Mouse (Mus musculus) megakaryocyte, embryonic 14.5 days (primary cell): ENCODE results near the gene Mettl8. TPM values are rescaled to one million over a fixed set of nuclear protein-coding genes. Genes with fewer than 3 reads are reported as not detected.

Source experiments
- H3K27me3 ChIP-seq: replicated peaks from 2 replicates; pipeline ENCODE3; 2012; ENCODE audit warnings: inconsistent platforms
- H3K36me3 ChIP-seq: replicated peaks from 2 replicates; pipeline ENCODE3; 2012; ENCODE audit warnings: low read length, inconsistent platforms, mixed read lengths
- H3K4me1 ChIP-seq: 2 replicates; pipeline ENCODE4 v1.6.1; 2012; ENCODE audit warnings: inconsistent platforms
- H3K4me3 ChIP-seq: replicated peaks from 2 replicates; pipeline ENCODE3; 2012; ENCODE audit warnings: moderate library complexity, mild to moderate bottlenecking, inconsistent platforms
- H3K9me3 ChIP-seq: 2 replicates; pipeline ENCODE4 v1.6.1; 2012; ENCODE audit warnings: inconsistent platforms
- FLI1 ChIP-seq: IDR thresholded peaks from 2 replicates; pipeline ENCODE4 v1.6.1; 2012; ENCODE audit warnings: low read length, inconsistent platforms, mixed read lengths
- GATA1 ChIP-seq: IDR thresholded peaks from 3 replicates; pipeline ENCODE4 v1.6.1; 2012; ENCODE audit warnings: mixed read lengths, low read length, inconsistent platforms, borderline replicate concordance
- polyA plus RNA-seq: library from polyadenylated mRNA; stranded (reverse); fragments of >175 nt; gene quantifications from 2 replicates; pipeline ENCODE4 v1.2.3, GENCODE M21; 2012; ENCODE audit warnings: low replicate concordance; ENCODE audit not compliant: insufficient read depth

Mettl8 gene
- polyA plus RNA-seq, 1 experiment: 8.6 TPM

DNA sequence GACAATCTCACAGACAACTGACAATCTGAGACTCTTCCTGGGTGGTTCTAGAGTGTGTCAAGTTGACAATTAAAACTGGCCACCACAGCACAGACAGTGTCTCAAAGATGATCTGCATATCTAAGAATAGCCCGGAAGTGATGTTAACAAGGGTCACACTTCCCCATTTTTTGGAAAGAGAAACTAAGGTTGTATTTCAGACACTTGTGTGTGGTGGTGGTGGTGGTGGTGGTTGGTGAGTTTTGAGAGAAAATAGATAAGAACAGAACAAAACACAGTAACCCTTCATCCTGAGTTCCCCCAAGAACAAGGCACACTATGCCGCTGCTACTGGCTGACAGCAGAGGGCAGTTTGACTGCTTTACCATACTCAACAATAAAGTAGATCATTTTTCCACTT lies 90.6 kb downstream of the Mettl8 start:
- peaks cover 9% of the 10 kb centered on the region; the same call in 1 of the 2 replicates for H3K9me3 ChIP-seq
- peaks cover 55% of the 10 kb centered on the region for H3K4me1 ChIP-seq
- no peak overlapping the region for H3K4me3 ChIP-seq
- peaks cover 33% of the 10 kb centered on the region for H3K36me3 ChIP-seq
- no peaks in the 10 kb centered on the region for H3K27me3 ChIP-seq
- TF ChIP-seq FLI1: no peak
- no peak for TF ChIP-seq GATA1

DNA sequence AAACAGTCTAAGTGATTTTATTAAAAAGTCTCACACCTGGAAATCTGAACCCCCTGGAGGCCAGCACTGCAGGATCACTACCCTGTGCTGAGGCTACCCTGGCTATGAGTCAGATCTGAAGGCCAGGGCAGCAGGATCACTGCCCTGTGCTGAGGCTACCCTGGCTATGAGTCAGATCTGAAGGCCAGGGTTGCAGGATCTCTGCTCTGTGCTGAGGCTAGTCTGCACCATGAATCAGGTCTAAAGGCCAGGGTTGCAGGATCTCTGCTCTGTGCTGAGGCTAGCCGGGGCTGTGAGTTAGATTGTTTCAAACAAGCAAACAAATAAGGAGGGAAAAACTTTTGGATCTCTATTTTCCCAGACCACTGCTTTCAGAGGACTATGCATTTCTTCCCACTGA lies 92.5 kb downstream of the Mettl8 start:
- peaks cover 9% of the 10 kb centered on the region; the same call in 1 of the 2 replicates for H3K9me3 ChIP-seq
- H3K4me1 ChIP-seq: peaks cover 48% of the 10 kb centered on the region
- TF ChIP-seq FLI1 (no peak), GATA1 (no peak)
- peaks cover 32% of the 10 kb centered on the region for H3K36me3 ChIP-seq
- H3K27me3 ChIP-seq: no peaks in the 10 kb centered on the region
- no peak overlapping the region for H3K4me3 ChIP-seq

GRCm38 (mm10) chr2:70961086-70961941 lies 94.1 kb downstream of the Mettl8 start:
- Histone ChIP-seq H3K36me3 (peaks cover 27% of the 10 kb centered on the region), H3K9me3 (peaks cover 9% of the 10 kb centered on the region; the same call in 1 of the 2 replicates), H3K4me1 (peaks cover 35% of the 10 kb centered on the region), H3K27me3 (no peaks in the 10 kb centered on the region), H3K4me3 (no peak overlapping the region)
- TF ChIP-seq FLI1 (no peak), GATA1 (no peak)

- Histone ChIP-seq H3K36me3 (peaks cover 17% of the 10 kb centered on the region), H3K4me1 (peaks cover 23% of the 10 kb centered on the region), H3K27me3 (no peaks in the 10 kb centered on the region), H3K4me3 (no peak overlapping the region), H3K9me3 (peaks cover 11% of the 10 kb centered on the region; the same call in 1 of the 2 replicates)
- TF ChIP-seq GATA1 (no peak), FLI1 (no peak)
These were observed 95.3 kb downstream of the Mettl8 start for GRCm38 (mm10) chr2:70960090-70960489.

GRCm38 (mm10) chr2:70959337-70959736 lies 96.0 kb downstream of the Mettl8 start:
- H3K9me3 ChIP-seq: peaks cover 9% of the 10 kb centered on the region; the same call in 1 of the 2 replicates
- peaks cover 15% of the 10 kb centered on the region for H3K4me1 ChIP-seq
- no peaks in the 10 kb centered on the region for H3K27me3 ChIP-seq
- peaks cover 10% of the 10 kb centered on the region for H3K36me3 ChIP-seq
- no peak overlapping the region for H3K4me3 ChIP-seq
- TF ChIP-seq GATA1: no peak
- TF ChIP-seq FLI1: no peak

GRCm38 (mm10) chr2:70958536-70958935 lies 96.8 kb downstream of the Mettl8 start:
- no peak for TF ChIP-seq FLI1
- TF ChIP-seq GATA1: no peak
- H3K4me1 ChIP-seq: peaks cover 16% of the 10 kb centered on the region
- H3K4me3 ChIP-seq: no peak overlapping the region
- no peaks in the 10 kb centered on the region for H3K27me3 ChIP-seq
- H3K9me3 ChIP-seq: peaks cover 2% of the 10 kb centered on the region; the same call in 1 of the 2 replicates
- peaks cover 2% of the 10 kb centered on the region for H3K36me3 ChIP-seq

GRCm38 (mm10) chr2:70953616-70954015 lies 101.8 kb downstream of the Mettl8 start:
- no peak overlapping the region for H3K4me3 ChIP-seq
- peaks cover 2% of the 10 kb centered on the region; the same call in 1 of the 2 replicates for H3K9me3 ChIP-seq
- peaks cover 4% of the 10 kb centered on the region for H3K27me3 ChIP-seq
- TF ChIP-seq FLI1: no peak
- TF ChIP-seq GATA1: no peak
- H3K36me3 ChIP-seq: no peaks in the 10 kb centered on the region
- H3K4me1 ChIP-seq: peaks cover 10% of the 10 kb centered on the region

DNA sequence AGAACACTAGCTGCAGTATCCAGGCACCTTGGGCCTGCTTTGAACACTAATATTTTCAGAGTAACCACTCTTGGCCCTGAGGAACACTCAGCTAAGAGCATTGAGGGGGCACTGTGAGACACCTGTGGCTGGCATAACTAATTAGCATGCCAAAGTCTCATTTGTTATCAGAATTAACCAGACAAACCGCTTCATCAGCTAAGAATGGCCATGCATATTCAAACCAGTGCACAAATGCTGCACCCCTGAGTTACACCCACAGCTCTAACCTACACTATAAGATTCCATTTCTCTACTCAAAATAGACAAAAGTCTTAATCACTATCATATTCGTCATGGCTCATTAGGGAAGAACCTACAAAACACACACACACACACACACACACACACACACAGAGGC lies 103.4 kb downstream of the Mettl8 start:
- no peaks in the 10 kb centered on the region for H3K36me3 ChIP-seq
- H3K27me3 ChIP-seq: peaks cover 10% of the 10 kb centered on the region
- no peak overlapping the region for H3K4me3 ChIP-seq
- peaks cover 6% of the 10 kb centered on the region for H3K9me3 ChIP-seq
- TF ChIP-seq GATA1 (no peak), FLI1 (no peak)
- H3K4me1 ChIP-seq: peaks cover 11% of the 10 kb centered on the region

- TF ChIP-seq GATA1 (no peak), FLI1 (no peak)
- H3K4me1 ChIP-seq: peaks cover 22% of the 10 kb centered on the region
- H3K36me3 ChIP-seq: no peaks in the 10 kb centered on the region
- peaks cover 9% of the 10 kb centered on the region for H3K27me3 ChIP-seq
- H3K4me3 ChIP-seq: no peak overlapping the region
- peaks cover 4% of the 10 kb centered on the region for H3K9me3 ChIP-seq
These were observed 110.7 kb downstream of the Mettl8 start for GRCm38 (mm10) chr2:70944511-70945305.
